Mouse (Mus musculus): Measurements from ENCODE around the gene Lix1l. TPM values are rescaled to one million over a fixed set of nuclear protein-coding genes. Genes with fewer than 3 reads are reported as not detected.
"Not testable (repeated sequence)": the region's sequence is repeated elsewhere in the genome, so short reads cannot be mapped to it uniquely, and the experiment has no call there.

The Lix1l gene
- polyA plus RNA-seq, 2 experiments: 0.32 to 2.9 TPM

DNA sequence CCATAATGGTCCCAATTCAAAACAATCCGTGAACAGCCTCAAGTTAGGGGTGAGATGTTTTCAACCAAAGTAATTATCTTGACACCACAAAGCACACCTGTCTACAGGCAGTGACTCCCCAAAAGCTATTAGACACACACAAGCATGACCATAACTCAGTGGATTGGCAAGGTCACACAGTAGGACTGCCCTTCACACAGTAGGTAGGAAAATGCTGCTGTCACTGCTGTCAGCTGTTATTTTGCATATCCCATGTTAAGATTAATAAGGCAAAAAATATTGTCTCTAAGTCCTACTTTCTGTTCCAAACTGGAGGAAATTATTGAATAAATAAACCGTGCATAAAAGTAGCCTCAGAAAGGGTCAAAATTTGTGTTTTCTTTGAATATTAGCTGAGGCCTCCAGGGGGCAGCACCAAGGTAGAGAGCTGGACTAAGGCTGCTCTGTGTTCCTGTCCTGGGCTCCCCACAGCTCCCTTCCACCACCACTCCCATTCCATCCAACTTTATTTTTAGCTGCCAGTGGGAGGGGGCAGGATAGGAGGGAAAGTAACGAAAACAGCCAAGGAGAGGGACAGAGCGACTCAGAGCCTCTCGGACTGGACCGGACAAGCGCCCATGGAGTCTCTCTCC lies 44.2 kb downstream of the Lix1l start, which contains the start of gene Itga10:
Gene Itga10 (plus strand): TSS at position 567 of the 632 bp plus-strand sequence.
- H3K9ac ChIP-seq (replicated peaks): no peak within 1 kb of the TSS
- TF ChIP-seq CTCF (IDR thresholded peaks at IDR 0.05; ENCODE audit: low read depth): peak; percentile 68
- no peak for TF ChIP-seq EP300 (IDR thresholded peaks at IDR 0.05; ENCODE audit: low read depth)
- ATAC-seq (ENCODE audit: insufficient read depth): no peak
- H3K4me2 ChIP-seq (ENCODE audit: low read depth): no peak within 1 kb of the TSS
- no peak for DNase-seq (ENCODE audit: low read depth in 3 of 3, low spot score in 3 of 3)
- no peaks in the 10 kb centered on the region for H3K27me3 ChIP-seq (ENCODE audit: control insufficient read depth, insufficient read depth, low read length)
- 78% methylated on average over 7 of the region's 7 CpGs for WGBS (ENCODE audit: insufficient replicate concordance)
- H3K4me3 ChIP-seq (ENCODE audit: insufficient read depth in 1 of 2, low read depth in 2 of 2, low read length in 2 of 2): no peak within 1 kb of the TSS
- no peaks in the 10 kb centered on the region for H3K9me3 ChIP-seq (ENCODE audit: control insufficient read depth, low read length)
- H3K4me1 ChIP-seq (replicated peaks; ENCODE audit: control insufficient read depth in 2 of 2, insufficient read depth in 2 of 2, low read length in 1 of 2): no peaks in the 10 kb centered on the region
- no peak within 1 kb of the TSS for H3K27ac ChIP-seq
- H3K36me3 ChIP-seq (replicated peaks; ENCODE audit: control insufficient read depth, insufficient read depth, low read depth): no peaks in the 10 kb centered on the region; the same call in none of the 2 replicates

DNA sequence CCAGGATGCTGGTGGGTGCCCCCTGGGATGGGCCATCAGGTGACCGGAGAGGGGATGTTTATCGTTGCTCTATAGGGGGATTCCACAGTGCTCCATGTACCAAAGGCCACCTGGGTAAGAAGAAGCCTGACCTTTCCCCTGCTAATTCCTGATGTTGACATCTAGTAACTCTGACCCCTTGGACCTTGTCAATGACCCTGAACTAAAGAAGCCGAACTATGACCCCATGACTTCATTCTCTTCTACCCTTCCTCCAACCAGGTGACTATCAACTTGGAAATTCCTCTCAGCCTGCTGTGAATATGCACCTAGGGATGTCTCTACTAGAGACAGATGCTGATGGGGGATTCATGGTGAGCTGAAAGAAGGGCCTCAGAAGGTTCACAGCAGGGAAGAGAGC lies 46.4 kb downstream of the Lix1l start:
- H3K27ac ChIP-seq: no peak overlapping the region
- WGBS (ENCODE audit: insufficient replicate concordance): 80% methylated on average over 3 of the region's 3 CpGs

DNA sequence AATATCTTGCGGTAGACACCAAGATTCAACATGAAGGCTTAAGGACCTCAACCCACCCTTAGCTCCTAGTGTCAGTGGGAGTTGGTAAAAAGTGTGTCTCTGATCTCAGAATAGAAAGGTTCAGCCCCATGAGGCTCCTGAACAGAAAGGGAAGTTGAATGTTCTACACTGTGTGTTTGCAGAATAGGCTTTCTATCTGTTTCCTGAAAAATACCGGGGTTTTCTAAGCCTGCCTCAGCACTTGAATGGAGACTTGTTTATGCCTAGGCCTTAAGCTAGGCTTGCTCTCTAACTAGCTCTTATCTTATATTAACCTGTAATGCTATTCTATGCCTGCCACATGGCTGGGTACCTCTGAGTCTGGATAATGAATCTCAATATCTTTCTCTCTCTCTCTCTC lies 60.0 kb downstream of the Lix1l start:
- ATAC-seq (ENCODE audit: insufficient read depth) (no peak), DNase-seq (ENCODE audit: low read depth in 3 of 3, low spot score in 3 of 3) (no peak)
- H3K9ac ChIP-seq (replicated peaks): no peak overlapping the region
- WGBS (ENCODE audit: insufficient replicate concordance): 47% methylated on average over 2 of the region's 2 CpGs
- no peaks in the 10 kb centered on the region for H3K36me3 ChIP-seq (replicated peaks; ENCODE audit: control insufficient read depth, insufficient read depth, low read depth)
- H3K4me1 ChIP-seq (replicated peaks; ENCODE audit: control insufficient read depth in 2 of 2, insufficient read depth in 2 of 2, low read length in 1 of 2): peaks cover 0 to 4% of the 10 kb centered on the region in 2 experiments; a peak in 2 of 4 replicates
- no peak overlapping the region for H3K4me2 ChIP-seq (ENCODE audit: low read depth)
- no peaks in the 10 kb centered on the region for H3K9me3 ChIP-seq (ENCODE audit: control insufficient read depth, low read length)
- H3K27ac ChIP-seq: no peak overlapping the region
- no peaks in the 10 kb centered on the region for H3K27me3 ChIP-seq (ENCODE audit: control insufficient read depth, insufficient read depth, low read length)
- TF ChIP-seq CTCF (IDR thresholded peaks at IDR 0.05; ENCODE audit: low read depth) (no peak), EP300 (IDR thresholded peaks at IDR 0.05; ENCODE audit: low read depth) (no peak)
- no peak overlapping the region for H3K4me3 ChIP-seq (ENCODE audit: insufficient read depth in 1 of 2, low read depth in 2 of 2, low read length in 2 of 2)

More for the DNA sequence above, 46.4 kb downstream of the Lix1l start:
- no peak overlapping the region for H3K4me2 ChIP-seq (ENCODE audit: low read depth)
- DNase-seq (ENCODE audit: low read depth in 3 of 3, low spot score in 3 of 3) (no peak), ATAC-seq (ENCODE audit: insufficient read depth) (no peak)
- H3K9ac ChIP-seq (replicated peaks): no peak overlapping the region
- H3K4me1 ChIP-seq (replicated peaks; ENCODE audit: control insufficient read depth in 2 of 2, insufficient read depth in 2 of 2, low read length in 1 of 2): no peaks in the 10 kb centered on the region
- no peaks in the 10 kb centered on the region for H3K27me3 ChIP-seq (ENCODE audit: control insufficient read depth, insufficient read depth, low read length)
- H3K36me3 ChIP-seq (replicated peaks; ENCODE audit: control insufficient read depth, insufficient read depth, low read depth): no peaks in the 10 kb centered on the region; the same call in 1 of the 2 replicates
- TF ChIP-seq EP300 (IDR thresholded peaks at IDR 0.05; ENCODE audit: low read depth) (no peak), CTCF (IDR thresholded peaks at IDR 0.05; ENCODE audit: low read depth) (no peak)
- no peaks in the 10 kb centered on the region for H3K9me3 ChIP-seq (ENCODE audit: control insufficient read depth, low read length)
- no peak overlapping the region for H3K4me3 ChIP-seq (ENCODE audit: insufficient read depth in 1 of 2, low read depth in 2 of 2, low read length in 2 of 2)

DNA sequence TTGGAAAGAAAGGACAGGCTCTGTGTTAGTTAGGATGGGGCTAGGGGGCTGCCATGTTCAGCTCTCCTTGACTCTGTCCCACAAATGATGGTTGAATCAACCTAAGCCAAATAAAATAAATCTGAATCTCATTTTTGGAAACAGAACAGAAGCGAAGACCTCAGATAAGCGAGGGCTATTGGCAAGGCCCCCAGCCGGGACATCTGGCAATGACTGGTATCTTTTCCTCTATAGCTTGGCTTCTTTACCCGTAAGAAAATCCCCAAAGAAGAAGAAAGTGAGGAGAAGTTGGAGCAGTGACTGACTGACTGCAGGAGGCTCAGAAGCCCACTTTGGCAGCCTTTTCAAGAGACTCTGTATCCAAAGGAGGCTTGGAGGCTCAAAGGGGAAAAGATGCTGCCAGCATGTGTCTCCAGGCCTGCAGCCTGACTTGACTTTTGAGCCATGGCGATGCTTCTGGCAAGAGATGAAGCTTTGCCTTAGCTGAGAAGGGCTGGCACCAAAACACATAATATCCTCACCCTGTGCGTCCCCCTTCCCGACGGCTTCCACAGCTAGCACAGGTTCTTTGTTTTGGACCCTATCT lies 61.9 kb downstream of the Lix1l start:
- TF ChIP-seq CTCF (IDR thresholded peaks at IDR 0.05; ENCODE audit: low read depth) (no peak), EP300 (IDR thresholded peaks at IDR 0.05; ENCODE audit: low read depth) (no peak)
- no peaks in the 10 kb centered on the region for H3K9me3 ChIP-seq (ENCODE audit: control insufficient read depth, low read length)
- H3K4me1 ChIP-seq (replicated peaks; ENCODE audit: control insufficient read depth in 2 of 2, insufficient read depth in 2 of 2, low read length in 1 of 2): peaks cover 0 to 4% of the 10 kb centered on the region in 2 experiments; a peak in 2 of 4 replicates
- no peak overlapping the region for H3K4me2 ChIP-seq (ENCODE audit: low read depth)
- no peak overlapping the region for H3K9ac ChIP-seq (replicated peaks)
- ATAC-seq (ENCODE audit: insufficient read depth) (no peak), DNase-seq (ENCODE audit: low read depth in 3 of 3, low spot score in 3 of 3) (no peak)
- H3K27me3 ChIP-seq (ENCODE audit: control insufficient read depth, insufficient read depth, low read length): no peaks in the 10 kb centered on the region
- no peak overlapping the region for H3K27ac ChIP-seq
- WGBS (ENCODE audit: insufficient replicate concordance): 69% methylated on average over 8 of the region's 8 CpGs
- H3K36me3 ChIP-seq (replicated peaks; ENCODE audit: control insufficient read depth, insufficient read depth, low read depth): no peaks in the 10 kb centered on the region
- no peak overlapping the region for H3K4me3 ChIP-seq (ENCODE audit: insufficient read depth in 1 of 2, low read depth in 2 of 2, low read length in 2 of 2)

DNA sequence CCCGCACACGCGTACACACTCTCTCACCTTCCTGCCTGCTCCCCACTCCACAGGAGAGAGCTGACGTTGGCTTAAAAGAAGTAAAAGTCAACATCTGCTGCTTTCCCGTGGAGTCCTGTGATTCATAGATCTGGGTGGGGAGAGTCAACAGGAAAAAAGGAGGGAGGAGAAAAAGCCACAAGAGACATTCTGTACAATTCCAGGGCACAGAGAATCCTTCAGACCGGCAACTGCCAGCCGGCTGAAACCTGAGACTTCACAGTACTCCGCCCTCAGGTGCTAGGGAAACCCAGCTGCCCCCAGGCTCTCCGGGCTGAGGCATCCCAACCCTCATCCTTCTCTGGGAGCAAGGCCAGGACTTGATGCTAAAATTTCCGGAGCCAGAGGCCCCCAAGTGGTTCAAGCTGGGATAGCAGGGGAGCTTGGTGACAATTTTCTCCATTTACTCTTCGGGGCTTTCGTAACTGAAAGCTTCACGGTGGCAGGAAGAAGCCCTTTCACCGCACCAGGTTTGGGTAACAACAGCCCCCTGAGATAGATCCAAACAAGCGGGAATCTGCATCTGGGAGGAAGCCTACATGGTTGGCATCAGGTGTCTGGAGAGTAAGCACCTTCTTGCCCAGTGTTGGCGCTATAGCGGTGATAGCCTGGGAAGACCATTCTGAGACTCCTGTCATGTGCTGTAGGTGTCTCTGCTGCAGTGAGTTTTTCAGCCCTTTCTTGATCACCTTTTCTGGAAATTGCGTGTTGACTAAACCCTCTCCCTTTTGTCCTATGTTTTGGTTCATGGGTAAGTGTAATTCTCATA lies 62.7 kb downstream of the Lix1l start:
- Histone ChIP-seq H3K4me1 (replicated peaks; ENCODE audit: control insufficient read depth in 2 of 2, insufficient read depth in 2 of 2, low read length in 1 of 2) (peaks cover 0 to 4% of the 10 kb centered on the region in 2 experiments; a peak in 2 of 4 replicates), H3K9me3 (ENCODE audit: control insufficient read depth, low read length) (no peaks in the 10 kb centered on the region), H3K36me3 (replicated peaks; ENCODE audit: control insufficient read depth, insufficient read depth, low read depth) (no peaks in the 10 kb centered on the region), H3K9ac (replicated peaks) (no peak overlapping the region), H3K4me3 (ENCODE audit: insufficient read depth in 1 of 2, low read depth in 2 of 2, low read length in 2 of 2) (peak overlapping the region in 1 of 2 experiments; percentile 32; a peak in 1 of 4 replicates), H3K27ac (no peak overlapping the region), H3K27me3 (ENCODE audit: control insufficient read depth, insufficient read depth, low read length) (no peaks in the 10 kb centered on the region), H3K4me2 (ENCODE audit: low read depth) (peak overlapping the region; percentile 48)
- TF ChIP-seq EP300 (IDR thresholded peaks at IDR 0.05; ENCODE audit: low read depth) (no peak), CTCF (IDR thresholded peaks at IDR 0.05; ENCODE audit: low read depth) (peak; percentile 76)
- ATAC-seq (ENCODE audit: insufficient read depth) (no peak), DNase-seq (ENCODE audit: low read depth in 3 of 3, low spot score in 3 of 3) (peak; percentile 33 to 41 (median 35))
- WGBS (ENCODE audit: insufficient replicate concordance): 10% methylated on average over 18 of the region's 18 CpGs

DNA sequence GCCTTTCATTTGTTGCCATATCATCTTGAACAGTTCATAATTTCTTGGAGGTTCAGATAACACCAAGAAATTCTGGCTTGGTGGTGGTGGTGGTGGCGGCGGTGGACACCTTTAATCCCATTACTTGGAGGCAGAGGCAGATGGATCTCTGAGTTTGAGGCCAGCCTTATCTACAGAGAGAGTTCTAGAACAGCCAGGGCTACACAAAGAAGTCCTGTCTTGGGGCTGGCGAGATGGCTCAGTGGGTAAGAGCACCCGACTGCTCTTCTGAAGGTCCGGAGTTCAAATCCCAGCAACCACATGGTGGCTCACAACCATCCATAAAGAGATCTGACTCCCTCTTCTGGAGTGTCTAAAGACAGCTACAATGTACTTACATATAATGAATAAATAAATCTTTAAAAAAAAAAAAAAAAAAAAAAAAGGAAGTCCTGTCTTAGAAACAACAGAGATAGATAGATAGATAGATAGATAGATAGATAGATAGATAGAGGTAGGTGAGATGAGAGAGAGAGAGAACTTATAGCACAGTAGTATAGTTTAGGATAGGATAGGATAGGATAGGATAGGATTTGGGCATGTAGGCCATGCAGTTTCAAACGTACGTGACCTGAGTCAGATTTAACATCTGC lies 64.9 kb downstream of the Lix1l start:
- peaks cover 0 to 11% of the 10 kb centered on the region in 2 experiments; a peak in 3 of 4 replicates for H3K4me1 ChIP-seq (replicated peaks; ENCODE audit: control insufficient read depth in 2 of 2, insufficient read depth in 2 of 2, low read length in 1 of 2)
- not testable (repeated sequence) for H3K9ac ChIP-seq (replicated peaks); DNase-seq (ENCODE audit: low read depth in 3 of 3, low spot score in 3 of 3); H3K27me3 ChIP-seq (ENCODE audit: control insufficient read depth, insufficient read depth, low read length); H3K4me3 ChIP-seq (ENCODE audit: insufficient read depth in 1 of 2, low read depth in 2 of 2, low read length in 2 of 2); H3K36me3 ChIP-seq (replicated peaks; ENCODE audit: control insufficient read depth, insufficient read depth, low read depth); H3K27ac ChIP-seq; H3K4me2 ChIP-seq (ENCODE audit: low read depth); H3K9me3 ChIP-seq (ENCODE audit: control insufficient read depth, low read length); ATAC-seq (ENCODE audit: insufficient read depth)
- whole genome bisulfite sequencing (ENCODE audit: insufficient replicate concordance): 72% methylated on average over 7 of the region's 7 CpGs
